Mouse (Mus musculus): ENCODE data around the gene Afap1l2. TPM values are rescaled to one million over a fixed set of nuclear protein-coding genes. Genes with fewer than 3 reads are reported as not detected.

The Afap1l2 gene
- polyA plus RNA-seq, 1 experiment from 2014 or later = 5.5 TPM

Other genes starting within 250 kb of the Afap1l2 start
- 16.2 and 21.4 TPM in 2 replicates for gene Ccdc186, start 186.0 kb downstream of the Afap1l2 start, polyA plus RNA-seq (2014; fragmentation: Nextera tagmentation; extraction: Ambion mirVana)
- gene Tdrd1, start 182.0 kb downstream of the Afap1l2 start, polyA plus RNA-seq (2014; fragmentation: Nextera tagmentation; extraction: Ambion mirVana) = 0.93 and 0.98 TPM in 2 replicates
- 2.7 and 3.3 TPM in 2 replicates for gene Vwa2, start 134.0 kb downstream of the Afap1l2 start, polyA plus RNA-seq (2014; fragmentation: Nextera tagmentation; extraction: Ambion mirVana)